Mouse (Mus musculus): ENCODE data around the gene Gm29776.
A peak's percentile ranks its signal among the peaks of the same experiment; 100 is the strongest.

Gm29776 gene

GRCm38 (mm10) chr14:54712074-54712473 lies 13.4 kb upstream of the Gm29776 start, which contains the start of gene Cebpe:
TSS of gene Cebpe (minus strand) at chr14:54712174.
- DNase-seq (ENCODE audit: inconsistent age in 2 of 2, low spot score in 1 of 2): no peak

- DNase-seq (ENCODE audit: inconsistent age in 2 of 2, low spot score in 1 of 2): no peak
Measured at GRCm38 (mm10) chr14:54709054-54709453, 10.4 kb upstream of the Gm29776 start.

GRCm38 (mm10) chr14:54706589-54707320 lies 8.1 kb upstream of the Gm29776 start:
- DNase-seq (ENCODE audit: inconsistent age in 2 of 2, low spot score in 1 of 2): peak in 1 of 2 experiments; percentile 55

- peak in 1 of 2 experiments; percentile 65 for DNase-seq (ENCODE audit: inconsistent age in 2 of 2, low spot score in 1 of 2)
Measured at GRCm38 (mm10) chr14:54705844-54706243, 7.2 kb upstream of the Gm29776 start.

GRCm38 (mm10) chr14:54703207-54703606 lies 4.6 kb upstream of the Gm29776 start:
- no peak for DNase-seq (ENCODE audit: inconsistent age in 2 of 2, low spot score in 1 of 2)

- DNase-seq (ENCODE audit: inconsistent age in 2 of 2, low spot score in 1 of 2): peak; percentile 74 to 93
Measured at GRCm38 (mm10) chr14:54701298-54701697, 2.7 kb upstream of the Gm29776 start.

DNA sequence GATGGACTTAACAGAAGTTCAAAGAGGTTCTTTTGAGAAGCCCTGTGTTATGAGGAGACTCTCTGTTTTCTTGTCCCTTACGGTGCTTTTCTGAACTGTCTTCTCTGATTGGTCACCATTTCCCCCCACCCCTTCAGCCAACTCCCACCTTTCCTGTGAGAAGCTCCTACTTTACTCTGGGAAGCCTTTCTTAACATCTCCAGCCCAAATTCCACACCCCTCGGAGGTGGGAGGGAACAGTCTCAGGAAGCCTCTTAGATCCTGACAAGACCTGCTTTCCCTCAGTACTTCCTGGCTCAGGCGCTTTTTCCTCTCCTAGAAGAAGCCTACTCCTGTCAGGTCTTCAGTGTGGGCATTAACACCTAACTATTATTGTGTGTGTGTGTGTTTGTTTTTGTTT lies 953 bp upstream of the Gm29776 start:
- no peak for DNase-seq (ENCODE audit: inconsistent age in 2 of 2, low spot score in 1 of 2)

- DNase-seq (ENCODE audit: inconsistent age in 2 of 2, low spot score in 1 of 2): no peak
Measured at GRCm38 (mm10) chr14:54696752-54697151, 1.9 kb downstream of the Gm29776 start.

GRCm38 (mm10) chr14:54695042-54695441 lies 3.6 kb downstream of the Gm29776 start:
- DNase-seq (ENCODE audit: inconsistent age in 2 of 2, low spot score in 1 of 2): no peak

DNA sequence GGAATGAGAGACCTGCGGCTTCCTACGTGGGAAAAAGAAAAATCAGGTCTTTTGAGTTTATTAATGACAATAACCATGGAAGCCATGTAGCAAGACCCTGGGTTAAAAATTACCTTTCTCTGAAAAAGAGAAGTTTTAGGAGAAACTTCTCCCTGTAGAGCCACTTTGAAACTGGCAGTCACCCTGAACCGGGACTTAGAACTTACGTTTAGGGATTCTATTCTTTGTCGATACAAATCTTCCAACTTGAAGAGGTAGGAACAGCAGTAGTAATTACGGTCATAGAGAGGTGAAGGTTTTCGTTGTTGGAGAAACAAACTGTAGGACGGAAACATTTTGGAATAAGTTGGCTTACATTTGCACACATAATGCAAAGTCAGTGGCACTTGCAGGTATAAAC lies 11.4 kb downstream of the Gm29776 start:
- no peak for DNase-seq (ENCODE audit: inconsistent age in 2 of 2, low spot score in 1 of 2)

- DNase-seq (ENCODE audit: inconsistent age in 2 of 2, low spot score in 1 of 2): peak; percentile 100
Measured at GRCm38 (mm10) chr14:54686522-54687143, 12.0 kb downstream of the Gm29776 start, which contains the start of gene Acin1. TSS of gene Acin1 (minus strand) at chr14:54686931.

DNA sequence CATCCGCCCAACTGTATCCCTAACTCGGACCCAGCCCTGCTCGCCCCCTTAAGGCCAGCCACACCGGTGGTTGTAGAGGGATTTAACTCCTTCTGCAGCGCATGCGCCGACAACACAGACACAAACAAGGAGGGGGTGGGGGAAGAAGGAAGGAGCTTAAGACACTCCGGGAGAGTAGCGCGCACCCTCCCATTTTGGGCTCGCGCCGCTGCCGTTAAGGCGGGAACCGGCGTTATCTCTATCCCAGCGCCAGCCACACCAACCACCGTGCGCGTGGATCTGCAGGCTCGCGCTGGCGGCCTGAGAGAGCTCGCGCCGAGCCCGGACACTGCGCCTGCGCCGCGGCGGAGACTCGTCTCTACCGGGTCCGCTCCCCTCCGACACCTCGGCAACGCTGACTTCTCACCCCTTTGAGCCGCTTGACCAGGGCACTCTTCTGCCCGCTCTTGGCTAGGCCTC lies 12.5 kb downstream of the Gm29776 start, which contains the start of gene 1700123O20Rik:
Gene 1700123O20Rik (plus strand): TSS at position 154 of the 459 bp plus-strand sequence.
- DNase-seq (ENCODE audit: inconsistent age in 2 of 2, low spot score in 1 of 2): no peak

GRCm38 (mm10) chr14:54685471-54685870 lies 13.2 kb downstream of the Gm29776 start:
- DNase-seq (ENCODE audit: inconsistent age in 2 of 2, low spot score in 1 of 2): no peak

GRCm38 (mm10) chr14:54682396-54682795 lies 16.2 kb downstream of the Gm29776 start:
- DNase-seq (ENCODE audit: inconsistent age in 2 of 2, low spot score in 1 of 2): no peak

DNA sequence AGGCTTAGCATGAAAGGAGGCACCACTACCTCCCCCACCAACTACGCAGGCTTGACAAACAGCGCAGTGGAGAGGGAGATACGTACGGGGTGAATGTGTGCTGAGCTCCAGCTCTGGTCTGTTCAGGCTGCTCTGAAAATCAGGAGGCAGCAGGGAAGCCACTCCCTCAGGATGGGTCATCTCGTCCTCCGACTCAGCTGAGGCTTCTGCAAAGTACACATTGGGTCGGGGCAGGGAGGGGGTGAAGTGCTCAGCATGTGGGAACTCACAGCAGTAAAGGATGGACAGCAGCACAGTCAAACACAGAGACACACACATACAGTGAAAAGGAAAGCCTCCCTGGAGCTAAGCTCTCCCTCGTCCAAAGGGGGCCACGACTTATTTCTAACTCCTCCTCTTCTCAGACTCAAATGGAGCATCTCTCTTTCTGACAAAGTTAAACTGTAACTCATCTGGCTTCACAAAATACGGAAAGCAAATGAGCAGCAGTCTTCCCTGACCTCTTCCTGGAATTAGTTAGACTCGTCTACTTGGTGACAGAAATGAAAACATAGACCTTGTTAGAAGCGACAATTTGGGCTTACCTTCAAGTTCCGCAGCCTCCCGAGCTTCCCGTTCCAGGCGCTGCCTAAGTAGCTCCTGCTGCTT lies 19.9 kb downstream of the Gm29776 start:
- DNase-seq (ENCODE audit: inconsistent age in 2 of 2, low spot score in 1 of 2): no peak

DNA sequence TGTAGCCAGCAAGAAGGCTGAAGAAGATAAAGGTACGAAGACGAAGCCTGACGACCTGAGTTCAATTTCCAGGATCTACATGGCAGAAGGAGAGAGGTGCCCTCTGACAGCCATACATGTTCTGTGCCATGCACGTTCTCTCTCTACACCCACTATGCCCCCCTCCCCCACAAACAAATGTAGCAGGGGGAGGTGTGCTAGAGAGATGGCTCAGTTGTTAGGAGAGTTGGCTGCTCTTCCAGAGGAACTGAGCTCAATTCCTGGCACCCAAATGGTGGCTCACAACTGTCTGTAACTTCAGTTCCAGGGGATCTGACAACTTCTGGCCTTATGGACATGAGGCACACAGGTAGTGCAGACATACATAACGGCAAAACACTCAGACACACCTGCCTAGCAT lies 22.3 kb downstream of the Gm29776 start:
- no peak for DNase-seq (ENCODE audit: inconsistent age in 2 of 2, low spot score in 1 of 2)

DNA sequence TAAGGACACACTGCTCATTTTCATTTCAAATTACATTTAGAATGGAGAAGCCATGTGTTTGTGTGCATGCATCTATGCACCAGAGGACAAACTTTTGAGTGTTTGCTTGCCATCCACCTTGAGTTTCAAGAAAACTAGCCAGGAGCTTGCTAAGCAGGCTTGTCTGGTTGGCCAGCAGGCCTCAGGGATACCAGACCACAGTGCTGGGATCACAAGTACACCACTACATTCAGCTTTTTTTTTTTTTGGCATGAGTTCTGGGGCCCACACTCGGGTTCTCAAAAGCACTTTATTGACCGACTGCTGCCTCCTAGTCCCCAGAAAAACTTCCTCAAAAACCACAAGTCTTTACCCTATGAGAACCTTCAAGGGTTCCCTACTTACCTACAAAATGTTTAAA lies 24.3 kb downstream of the Gm29776 start:
- no peak for DNase-seq (ENCODE audit: inconsistent age in 2 of 2, low spot score in 1 of 2)

DNA sequence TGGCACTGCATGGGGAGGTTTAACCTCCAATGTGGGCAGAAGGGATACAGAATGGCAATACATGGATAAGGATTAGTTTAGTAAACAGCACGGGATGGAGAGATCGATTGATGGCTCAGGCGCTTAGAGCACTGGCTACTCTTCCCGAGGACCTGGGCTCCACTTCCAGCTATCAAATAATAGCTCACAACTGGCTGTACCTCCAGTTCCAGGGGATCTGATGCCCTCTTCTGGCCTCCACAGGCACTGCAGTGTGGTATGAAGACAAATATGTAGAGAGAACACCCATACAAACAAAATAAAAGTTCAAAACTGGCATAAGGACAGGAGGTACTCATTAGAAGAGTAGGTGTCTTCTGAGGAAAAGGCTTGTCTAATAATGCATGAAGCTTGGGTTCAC lies 29.3 kb downstream of the Gm29776 start:
- peak; percentile 56 to 85 for DNase-seq (ENCODE audit: inconsistent age in 2 of 2, low spot score in 1 of 2)

DNA sequence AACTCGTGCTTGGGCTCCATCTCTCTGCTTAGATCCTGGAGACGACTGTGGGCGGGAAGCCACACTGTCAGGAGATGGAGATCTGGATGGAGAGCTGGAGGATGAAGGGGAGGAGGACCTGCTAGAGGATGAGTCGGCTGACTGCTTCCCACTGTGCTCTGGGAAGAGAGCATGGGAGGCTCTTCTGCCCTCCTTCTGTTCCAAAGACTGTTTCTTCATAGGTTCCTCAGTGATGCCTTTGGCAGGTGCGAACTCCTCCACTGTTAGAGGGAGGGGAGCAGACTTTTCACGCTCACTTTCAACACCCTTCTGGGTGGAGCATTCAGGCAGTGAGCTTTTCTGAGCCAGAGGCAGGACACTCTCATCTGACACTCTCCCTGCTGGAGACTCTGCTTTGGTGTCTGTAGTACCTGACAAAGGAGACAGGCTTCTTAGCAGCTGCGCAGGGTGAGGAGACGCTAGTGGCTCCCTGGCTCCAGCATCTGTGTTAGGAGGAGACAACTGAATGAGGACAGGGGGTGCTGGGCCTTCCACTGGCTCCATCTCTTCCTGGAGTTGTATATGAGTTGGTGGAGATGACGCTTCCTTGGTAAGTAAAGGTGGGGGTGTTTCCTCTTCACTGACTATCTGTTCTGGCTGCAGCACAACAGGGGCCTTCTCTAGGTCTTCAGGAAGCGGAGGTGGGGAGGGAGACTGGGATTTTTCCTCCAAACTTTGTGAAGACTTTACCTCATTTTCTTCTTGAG lies 34.0 kb downstream of the Gm29776 start:
- DNase-seq (ENCODE audit: inconsistent age in 2 of 2, low spot score in 1 of 2): no peak

DNA sequence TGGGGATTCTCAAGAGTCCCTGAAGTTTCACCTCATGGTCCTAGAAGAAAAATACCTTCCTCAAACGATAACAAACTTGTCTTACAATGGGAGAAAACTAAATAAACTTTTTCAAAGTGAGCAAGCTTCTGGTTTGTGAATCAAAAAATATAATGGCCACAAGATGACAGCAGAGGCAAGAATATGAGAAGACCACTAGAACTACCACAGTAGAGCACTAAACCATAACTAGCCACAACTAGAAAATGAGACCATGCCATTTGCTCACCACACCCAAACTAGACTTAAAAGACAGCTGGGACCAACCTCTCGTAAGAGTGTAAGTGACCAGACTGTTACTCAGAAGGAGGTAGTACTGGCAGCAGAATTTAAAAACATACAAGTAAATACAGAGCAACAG lies 38.6 kb downstream of the Gm29776 start:
- peak in 1 of 2 experiments; percentile 63 for DNase-seq (ENCODE audit: inconsistent age in 2 of 2, low spot score in 1 of 2)

- peak; percentile 91 to 96 for DNase-seq (ENCODE audit: inconsistent age in 2 of 2, low spot score in 1 of 2)
Measured at GRCm38 (mm10) chr14:54653496-54653895, 45.1 kb downstream of the Gm29776 start.

Data from adrenal gland, adult (tissue).